Mouse (Mus musculus): ENCODE measurements around the gene 3110040M04Rik. TPM values are rescaled to one million over a fixed set of nuclear protein-coding genes. Genes with fewer than 3 reads are reported as not detected.

The 3110040M04Rik gene
- polyA plus RNA-seq, 1 experiment from 2014 or later = not detected

DNA sequence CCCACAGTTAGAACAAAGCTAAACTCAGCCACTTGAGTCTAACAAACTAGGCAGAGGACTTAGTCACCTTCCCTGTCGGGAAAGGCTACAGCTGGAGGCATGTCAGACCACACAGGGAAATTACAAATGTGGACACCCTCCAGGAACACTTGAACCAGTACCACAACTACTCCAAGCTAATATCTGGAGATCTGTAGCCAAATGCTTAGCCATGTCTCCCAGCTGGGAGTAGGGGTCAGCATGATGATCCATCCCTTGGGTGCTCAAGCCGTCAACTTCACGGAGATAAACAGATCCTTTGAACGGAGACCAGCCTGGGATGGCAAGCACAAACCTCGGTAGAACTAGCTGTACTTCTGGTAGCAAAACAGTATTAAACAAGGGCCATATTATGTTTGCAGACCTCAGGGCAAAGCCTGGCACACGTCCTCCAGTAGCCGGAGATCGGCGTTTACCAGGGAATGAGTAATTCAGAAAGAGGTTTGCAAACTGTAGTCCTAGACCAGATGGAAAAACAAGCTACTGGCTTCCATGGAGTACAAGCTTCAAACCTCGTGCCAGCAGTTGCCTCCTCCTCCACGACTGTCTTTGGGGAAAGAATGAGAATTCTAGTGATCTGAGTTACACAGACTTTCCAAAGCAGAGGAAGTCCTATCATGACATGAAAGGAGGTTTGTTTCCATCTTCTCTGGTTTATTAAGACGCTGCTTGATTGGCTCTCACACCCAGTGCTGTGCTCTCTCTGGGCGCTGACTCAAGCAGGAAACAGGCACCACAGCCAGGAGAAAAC is 32.4 kb downstream of the 3110040M04Rik start:
- Histone ChIP-seq H3K4me3 (replicated peaks; ENCODE audit: low read depth, low read length) (no peak overlapping the region), H3K9ac (replicated peaks; ENCODE audit: low read length) (no peak overlapping the region), H3K27me3 (ENCODE audit: control insufficient read depth, insufficient read depth, low read length) (no peaks in the 10 kb centered on the region), H3K27ac (replicated peaks; ENCODE audit: low read depth, low read length) (no peak overlapping the region), H3K36me3 (ENCODE audit: control insufficient read depth, insufficient read depth, low read length) (no peaks in the 10 kb centered on the region), H3K9me3 (ENCODE audit: control insufficient read depth, low read length) (peaks cover 7% of the 10 kb centered on the region), H3K4me2 (ENCODE audit: low read length) (no peak overlapping the region), H3K4me1 (ENCODE audit: control insufficient read depth, insufficient read depth, low read length) (no peaks in the 10 kb centered on the region)
- 84% methylated on average over 13 of the region's 13 CpGs for WGBS
- no peak for DNase-seq
- ATAC-seq (ENCODE audit: low FRiP score, low TSS enrichment) = no peak; the same call in 1 of the 2 replicates

DNA sequence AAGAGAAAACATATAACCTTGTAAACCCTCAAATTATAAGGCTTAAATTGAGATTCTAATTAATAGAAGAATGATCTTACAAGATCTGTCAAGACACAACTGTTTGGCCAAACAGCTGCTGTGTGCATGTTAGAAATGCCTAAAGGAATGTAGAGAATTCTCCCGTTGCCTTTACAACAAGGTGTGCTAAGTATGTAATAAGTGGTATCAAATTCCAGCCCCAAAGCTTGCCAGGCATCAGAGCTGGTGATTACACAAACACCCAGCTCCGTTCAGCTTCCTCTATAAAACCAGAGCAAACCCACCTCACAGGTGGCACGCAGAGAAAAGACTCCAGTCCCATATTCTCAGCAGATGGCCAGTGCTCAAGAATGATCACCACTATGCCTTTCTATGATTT is 33.9 kb downstream of the 3110040M04Rik start:
- no peaks in the 10 kb centered on the region for H3K4me1 ChIP-seq (ENCODE audit: control insufficient read depth, insufficient read depth, low read length)
- 96% methylated on average over 3 of the region's 3 CpGs for WGBS
- H3K36me3 ChIP-seq (ENCODE audit: control insufficient read depth, insufficient read depth, low read length) = no peaks in the 10 kb centered on the region
- no peak overlapping the region for H3K4me3 ChIP-seq (replicated peaks; ENCODE audit: low read depth, low read length)
- no peak overlapping the region for H3K27ac ChIP-seq (replicated peaks; ENCODE audit: low read depth, low read length)
- no peak overlapping the region for H3K9ac ChIP-seq (replicated peaks; ENCODE audit: low read length)
- ATAC-seq (ENCODE audit: low FRiP score, low TSS enrichment) (no peak), DNase-seq (no peak)
- no peaks in the 10 kb centered on the region for H3K27me3 ChIP-seq (ENCODE audit: control insufficient read depth, insufficient read depth, low read length)
- H3K4me2 ChIP-seq (ENCODE audit: low read length) = no peak overlapping the region
- H3K9me3 ChIP-seq (ENCODE audit: control insufficient read depth, low read length) = peaks cover 7% of the 10 kb centered on the region

DNA sequence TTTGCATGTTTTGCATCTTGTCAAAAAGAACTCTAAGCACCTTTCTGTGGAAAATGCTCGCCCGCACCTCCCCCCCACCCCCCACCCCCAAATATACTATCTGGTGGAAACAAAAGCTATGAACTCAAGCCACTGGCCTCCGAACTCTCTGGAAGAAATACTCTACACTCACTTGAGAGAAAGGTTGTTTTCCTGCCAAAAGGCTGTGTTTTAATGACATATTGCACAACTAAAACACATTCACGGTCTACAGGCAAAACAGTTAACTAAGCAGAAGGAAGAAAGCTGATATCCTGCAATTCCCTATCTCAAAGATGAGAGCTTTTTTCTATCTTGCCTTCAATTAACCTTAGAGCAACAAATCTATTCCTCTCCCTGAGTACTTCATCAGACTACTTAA is 39.4 kb downstream of the 3110040M04Rik start:
- ATAC-seq (ENCODE audit: low FRiP score, low TSS enrichment) = no peak

DNA sequence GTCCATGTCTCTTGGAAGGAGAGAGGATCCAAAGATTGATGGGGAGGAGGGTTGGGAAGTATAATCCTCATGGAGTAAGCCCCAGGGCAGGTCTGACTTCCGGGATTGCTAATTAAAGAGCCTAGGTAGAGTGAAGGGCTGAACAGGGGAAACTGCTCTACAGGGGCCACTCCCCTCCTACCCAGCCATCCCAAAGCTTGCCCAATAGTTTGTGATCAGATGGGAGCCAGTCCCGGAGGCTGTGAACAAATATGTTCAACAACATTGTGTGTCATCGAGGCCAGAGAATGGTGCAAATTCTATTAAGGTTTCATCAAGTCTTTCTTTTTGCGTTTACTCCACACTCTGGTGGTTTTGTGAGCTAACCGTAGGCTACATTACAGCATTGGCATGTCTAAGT is 40.1 kb downstream of the 3110040M04Rik start:
- no peak overlapping the region for H3K27ac ChIP-seq (replicated peaks; ENCODE audit: low read depth, low read length)
- H3K4me3 ChIP-seq (replicated peaks; ENCODE audit: low read depth, low read length) = no peak overlapping the region
- H3K9ac ChIP-seq (replicated peaks; ENCODE audit: low read length) = no peak overlapping the region
- no peaks in the 10 kb centered on the region for H3K4me1 ChIP-seq (ENCODE audit: control insufficient read depth, insufficient read depth, low read length)
- 95% methylated on average over 5 of the region's 5 CpGs for WGBS
- H3K36me3 ChIP-seq (ENCODE audit: control insufficient read depth, insufficient read depth, low read length) = no peaks in the 10 kb centered on the region
- no peaks in the 10 kb centered on the region for H3K27me3 ChIP-seq (ENCODE audit: control insufficient read depth, insufficient read depth, low read length)
- H3K4me2 ChIP-seq (ENCODE audit: low read length) = no peak overlapping the region
- DNase-seq = no peak
- peaks cover 7% of the 10 kb centered on the region for H3K9me3 ChIP-seq (ENCODE audit: control insufficient read depth, low read length)
- no peak for ATAC-seq (ENCODE audit: low FRiP score, low TSS enrichment)

More for the DNA sequence above, 39.4 kb downstream of the 3110040M04Rik start:
- Histone ChIP-seq H3K36me3 (ENCODE audit: control insufficient read depth, insufficient read depth, low read length) (no peaks in the 10 kb centered on the region), H3K27ac (replicated peaks; ENCODE audit: low read depth, low read length) (no peak overlapping the region), H3K4me1 (ENCODE audit: control insufficient read depth, insufficient read depth, low read length) (no peaks in the 10 kb centered on the region), H3K27me3 (ENCODE audit: control insufficient read depth, insufficient read depth, low read length) (no peaks in the 10 kb centered on the region), H3K4me2 (ENCODE audit: low read length) (no peak overlapping the region), H3K9me3 (ENCODE audit: control insufficient read depth, low read length) (peaks cover 7% of the 10 kb centered on the region), H3K9ac (replicated peaks; ENCODE audit: low read length) (no peak overlapping the region), H3K4me3 (replicated peaks; ENCODE audit: low read depth, low read length) (no peak overlapping the region)
- WGBS = 95% methylated on average over 4 of the region's 4 CpGs
- DNase-seq = no peak

DNA sequence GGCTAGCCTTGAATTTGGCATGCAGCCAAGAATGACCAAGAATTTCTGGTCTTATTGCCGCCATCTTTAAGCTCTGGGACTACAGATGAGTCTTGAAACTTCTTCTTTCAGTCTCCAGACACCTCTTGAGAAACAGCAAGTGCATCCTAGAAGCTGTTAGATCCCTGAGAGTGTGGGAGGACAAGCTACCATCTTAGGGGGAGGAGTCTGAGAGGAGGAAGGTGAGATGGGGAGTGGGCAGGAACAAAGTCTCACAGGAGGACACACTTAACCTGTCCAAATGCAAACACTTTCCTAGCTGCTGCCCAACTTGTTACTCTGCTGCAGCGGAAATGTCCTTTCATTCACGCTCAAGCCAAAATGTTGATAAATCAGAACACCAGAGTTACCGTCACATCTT is 40.8 kb downstream of the 3110040M04Rik start:
- no peak overlapping the region for H3K4me2 ChIP-seq (ENCODE audit: low read length)
- WGBS = 96% methylated on average over 4 of the region's 4 CpGs
- H3K4me1 ChIP-seq (ENCODE audit: control insufficient read depth, insufficient read depth, low read length) = no peaks in the 10 kb centered on the region
- no peak overlapping the region for H3K4me3 ChIP-seq (replicated peaks; ENCODE audit: low read depth, low read length)
- no peaks in the 10 kb centered on the region for H3K27me3 ChIP-seq (ENCODE audit: control insufficient read depth, insufficient read depth, low read length)
- H3K9ac ChIP-seq (replicated peaks; ENCODE audit: low read length) = no peak overlapping the region
- peaks cover 7% of the 10 kb centered on the region for H3K9me3 ChIP-seq (ENCODE audit: control insufficient read depth, low read length)
- H3K36me3 ChIP-seq (ENCODE audit: control insufficient read depth, insufficient read depth, low read length) = no peaks in the 10 kb centered on the region
- DNase-seq (no peak), ATAC-seq (ENCODE audit: low FRiP score, low TSS enrichment) (no peak)
- no peak overlapping the region for H3K27ac ChIP-seq (replicated peaks; ENCODE audit: low read depth, low read length)

DNA sequence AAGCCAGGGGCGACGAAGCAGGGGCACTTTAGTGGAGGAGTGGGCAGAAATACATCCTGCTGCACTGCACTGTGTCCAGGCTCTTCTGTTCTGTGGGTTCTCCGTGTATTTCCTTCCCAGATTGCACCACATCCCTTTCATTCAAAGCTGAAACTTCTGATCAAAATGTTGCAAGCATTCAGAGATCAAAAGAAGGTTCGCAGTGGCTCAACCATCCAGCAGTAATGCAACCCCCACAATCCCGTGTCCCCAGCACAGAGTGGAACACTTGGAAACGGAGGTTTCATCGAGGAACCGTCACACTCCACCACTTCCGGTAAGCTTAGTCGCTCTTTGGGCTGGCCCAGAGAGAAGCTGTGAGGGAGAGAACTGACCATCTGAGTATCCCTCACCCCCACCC is 41.2 kb downstream of the 3110040M04Rik start:
- Histone ChIP-seq H3K4me1 (ENCODE audit: control insufficient read depth, insufficient read depth, low read length) (no peaks in the 10 kb centered on the region), H3K4me2 (ENCODE audit: low read length) (no peak overlapping the region), H3K9me3 (ENCODE audit: control insufficient read depth, low read length) (peaks cover 5% of the 10 kb centered on the region), H3K27me3 (ENCODE audit: control insufficient read depth, insufficient read depth, low read length) (no peaks in the 10 kb centered on the region), H3K4me3 (replicated peaks; ENCODE audit: low read depth, low read length) (no peak overlapping the region), H3K36me3 (ENCODE audit: control insufficient read depth, insufficient read depth, low read length) (no peaks in the 10 kb centered on the region), H3K9ac (replicated peaks; ENCODE audit: low read length) (no peak overlapping the region), H3K27ac (replicated peaks; ENCODE audit: low read depth, low read length) (no peak overlapping the region)
- 80% methylated on average over 10 of the region's 10 CpGs for WGBS
- ATAC-seq (ENCODE audit: low FRiP score, low TSS enrichment) = no peak
- no peak for DNase-seq

DNA sequence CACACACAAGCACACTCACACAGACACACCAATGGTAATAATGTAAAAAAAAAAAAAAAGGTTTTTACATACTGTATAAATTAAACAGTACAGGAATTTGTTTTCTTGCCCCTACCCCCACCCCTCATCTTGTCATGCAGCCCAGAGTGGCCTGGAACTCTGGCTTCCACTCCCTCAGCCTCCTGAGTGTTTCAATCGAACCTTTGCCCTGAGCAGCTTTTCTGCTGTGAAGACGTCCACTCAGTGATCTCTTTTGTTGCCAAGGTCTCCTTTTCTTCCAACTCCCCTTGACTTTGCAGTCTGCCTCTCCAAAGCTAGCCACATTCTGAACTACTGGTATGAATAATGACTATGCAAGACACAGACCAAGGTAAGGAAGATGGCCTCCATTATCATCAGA is 41.9 kb downstream of the 3110040M04Rik start:
- H3K27me3 ChIP-seq (ENCODE audit: control insufficient read depth, insufficient read depth, low read length) = no peaks in the 10 kb centered on the region
- no peak for DNase-seq
- no peaks in the 10 kb centered on the region for H3K4me1 ChIP-seq (ENCODE audit: control insufficient read depth, insufficient read depth, low read length)
- no peak overlapping the region for H3K9ac ChIP-seq (replicated peaks; ENCODE audit: low read length)
- no peak overlapping the region for H3K4me3 ChIP-seq (replicated peaks; ENCODE audit: low read depth, low read length)
- H3K9me3 ChIP-seq (ENCODE audit: control insufficient read depth, low read length) = 0 out of 2 replicates have a peak, but pooled peaks cover under 1% of the 10 kb centered on the region
- WGBS = 54% methylated on average over 2 of the region's 2 CpGs
- no peak for ATAC-seq (ENCODE audit: low FRiP score, low TSS enrichment)
- no peak overlapping the region for H3K27ac ChIP-seq (replicated peaks; ENCODE audit: low read depth, low read length)
- H3K36me3 ChIP-seq (ENCODE audit: control insufficient read depth, insufficient read depth, low read length) = no peaks in the 10 kb centered on the region
- H3K4me2 ChIP-seq (ENCODE audit: low read length) = no peak overlapping the region

DNA sequence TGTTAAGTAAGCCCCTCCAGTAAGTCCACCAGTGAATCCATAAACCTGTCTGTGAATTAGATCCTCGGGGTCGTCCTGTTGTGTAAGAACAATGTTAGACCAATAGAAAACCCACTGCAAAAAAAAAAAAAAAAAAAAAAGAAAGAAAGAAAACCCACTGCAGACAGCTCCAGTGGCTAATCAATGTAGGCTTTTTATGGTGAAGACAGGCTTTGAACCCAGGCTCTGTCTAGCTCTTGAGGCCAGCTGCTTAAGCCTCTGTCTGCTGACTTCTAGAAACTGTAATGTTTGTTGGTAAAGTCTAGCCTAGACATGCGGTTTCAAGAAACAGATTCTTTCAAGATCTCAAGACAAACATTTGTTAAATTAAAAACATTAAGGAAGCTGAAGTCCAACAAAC is 46.2 kb downstream of the 3110040M04Rik start:
- H3K4me2 ChIP-seq (ENCODE audit: low read length) = no peak overlapping the region
- no peaks in the 10 kb centered on the region for H3K4me1 ChIP-seq (ENCODE audit: control insufficient read depth, insufficient read depth, low read length)
- DNase-seq = no peak
- H3K36me3 ChIP-seq (ENCODE audit: control insufficient read depth, insufficient read depth, low read length) = no peaks in the 10 kb centered on the region
- H3K4me3 ChIP-seq (replicated peaks; ENCODE audit: low read depth, low read length) = no peak overlapping the region
- H3K27ac ChIP-seq (replicated peaks; ENCODE audit: low read depth, low read length) = no peak overlapping the region
- 93% methylated on average over 3 of the region's 3 CpGs for WGBS
- no peaks in the 10 kb centered on the region for H3K27me3 ChIP-seq (ENCODE audit: control insufficient read depth, insufficient read depth, low read length)
- no peak overlapping the region for H3K9ac ChIP-seq (replicated peaks; ENCODE audit: low read length)
- no peak for ATAC-seq (ENCODE audit: low FRiP score, low TSS enrichment)
- H3K9me3 ChIP-seq (ENCODE audit: control insufficient read depth, low read length) = no peaks in the 10 kb centered on the region

DNA sequence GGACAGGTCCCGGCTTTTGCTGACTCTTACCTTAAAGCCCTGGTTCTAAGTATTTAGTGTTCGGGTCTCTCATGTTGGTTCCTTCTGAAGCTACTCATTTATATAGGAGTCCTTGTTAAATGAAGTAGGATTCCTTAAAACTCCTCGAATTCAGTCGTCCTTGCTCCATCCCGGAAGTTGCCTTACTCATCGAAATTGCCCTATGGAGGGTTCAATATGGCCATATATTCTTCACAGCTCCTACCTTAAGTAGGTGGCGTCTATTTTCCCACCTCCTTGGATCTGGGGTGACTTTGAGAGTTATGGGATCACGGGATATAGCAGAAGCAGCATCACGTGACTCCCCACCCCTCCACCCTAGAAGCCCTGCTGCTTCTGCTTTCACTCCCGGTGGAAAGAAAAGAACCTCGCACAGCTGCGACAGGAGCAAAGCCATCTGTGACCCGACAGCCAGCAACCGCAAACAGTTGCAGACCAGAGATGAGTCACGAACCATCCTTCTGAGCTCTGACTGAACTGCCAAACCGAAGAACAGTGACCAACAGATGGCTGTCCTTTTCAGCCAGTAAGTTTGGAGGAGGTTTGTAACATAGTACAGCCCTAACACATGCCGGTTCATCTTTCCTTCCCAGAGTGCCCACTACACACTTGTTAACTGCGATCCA is 46.7 kb downstream of the 3110040M04Rik start:
- no peak overlapping the region for H3K4me3 ChIP-seq (replicated peaks; ENCODE audit: low read depth, low read length)
- DNase-seq (no peak), ATAC-seq (ENCODE audit: low FRiP score, low TSS enrichment) (no peak)
- H3K27ac ChIP-seq (replicated peaks; ENCODE audit: low read depth, low read length) = no peak overlapping the region
- H3K4me1 ChIP-seq (ENCODE audit: control insufficient read depth, insufficient read depth, low read length) = no peaks in the 10 kb centered on the region
- H3K4me2 ChIP-seq (ENCODE audit: low read length) = 0 out of 2 replicates have a peak overlapping the region, but pooled peaks have one; percentile 25
- no peaks in the 10 kb centered on the region for H3K9me3 ChIP-seq (ENCODE audit: control insufficient read depth, low read length)
- WGBS = 64% methylated on average over 18 of the region's 18 CpGs
- no peaks in the 10 kb centered on the region for H3K27me3 ChIP-seq (ENCODE audit: control insufficient read depth, insufficient read depth, low read length)
- H3K36me3 ChIP-seq (ENCODE audit: control insufficient read depth, insufficient read depth, low read length) = no peaks in the 10 kb centered on the region
- no peak overlapping the region for H3K9ac ChIP-seq (replicated peaks; ENCODE audit: low read length)
